Mouse (Mus musculus): ENCODE data around the gene Mybpc1. TPM values are rescaled to one million over a fixed set of nuclear protein-coding genes. Genes with fewer than 3 reads are reported as not detected.
"Not testable (repeated sequence)": the region's sequence is repeated elsewhere in the genome, so short reads cannot be mapped to it uniquely, and the experiment has no call there.

Mybpc1 gene
- polyA plus RNA-seq, 1 experiment from 2014 or later, result 7.3 TPM

DNA sequence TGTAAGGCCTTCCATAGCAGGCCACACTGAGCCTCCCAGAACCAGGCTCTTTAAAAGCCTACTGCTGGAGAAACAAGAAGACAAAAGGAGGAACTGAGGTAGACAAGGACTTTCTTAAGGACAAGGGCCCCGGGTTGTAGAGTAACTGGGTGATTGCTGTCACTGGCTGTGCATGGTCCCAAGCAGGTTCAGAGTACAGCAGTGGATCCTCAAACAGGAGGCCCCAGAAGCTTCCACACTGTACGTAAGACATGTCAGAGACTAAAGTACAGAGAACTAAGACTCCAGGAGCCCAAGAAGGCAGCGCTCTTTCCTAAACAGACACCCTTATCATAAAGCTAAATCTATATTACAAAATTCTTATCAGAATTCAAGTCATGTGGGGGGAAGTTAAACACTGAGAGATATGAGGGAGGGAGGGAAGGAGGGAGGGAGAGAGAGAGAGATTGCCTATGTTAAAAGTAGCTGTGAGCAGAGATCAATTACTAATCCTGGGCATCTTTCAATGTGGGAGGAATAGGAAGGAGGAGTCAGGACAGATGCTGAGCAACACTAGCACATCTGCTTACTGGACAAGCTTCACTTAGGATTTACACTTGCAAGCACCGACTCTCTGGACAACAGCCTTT, 109.9 kb downstream of the Mybpc1 start:
- H3K27me3 ChIP-seq (replicated peaks), result no peaks in the 10 kb centered on the region
- H3K4me3 ChIP-seq, result no peak overlapping the region
- H3K9me3 ChIP-seq (replicated peaks), result no peaks in the 10 kb centered on the region; the same call in 1 of the 2 replicates
- H3K9ac ChIP-seq, result no peak overlapping the region
- no peak overlapping the region for H3K27ac ChIP-seq (ENCODE audit: poor library complexity, severe bottlenecking)
- no peaks in the 10 kb centered on the region for H3K36me3 ChIP-seq
- H3K4me1 ChIP-seq (replicated peaks), result peaks cover 5% of the 10 kb centered on the region; the same call in 1 of the 2 replicates
- H3K4me2 ChIP-seq, result no peak overlapping the region
- WGBS, result 64% methylated on average over 4 of the region's 4 CpGs
- no peak for ATAC-seq (ENCODE audit: insufficient number of reproducible peaks, low FRiP score)

DNA sequence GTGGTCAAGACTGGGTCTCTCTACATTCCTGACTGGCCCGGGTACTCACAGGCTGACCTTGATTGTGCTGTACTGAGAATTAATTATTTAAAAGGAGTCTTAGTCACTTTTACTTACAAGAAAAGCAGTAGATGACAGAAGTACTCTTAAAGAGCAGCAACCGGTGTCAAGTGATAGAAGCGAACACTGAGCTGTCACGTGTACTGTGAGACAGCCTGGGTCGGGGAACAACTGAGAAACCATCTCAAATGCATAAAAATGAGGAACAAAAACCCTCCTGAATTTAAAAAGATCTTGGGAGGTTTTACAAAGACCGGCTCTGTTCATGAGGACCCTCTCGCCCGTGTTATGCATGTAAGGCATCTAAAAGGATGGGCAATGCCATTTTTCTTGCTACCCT, 112.3 kb downstream of the Mybpc1 start:
- Histone ChIP-seq H3K27ac (ENCODE audit: poor library complexity, severe bottlenecking) (no peak overlapping the region), H3K4me1 (replicated peaks) (peaks cover 7% of the 10 kb centered on the region; the same call in 1 of the 2 replicates), H3K9ac (no peak overlapping the region), H3K4me3 (no peak overlapping the region), H3K27me3 (replicated peaks) (no peaks in the 10 kb centered on the region), H3K36me3 (no peaks in the 10 kb centered on the region), H3K4me2 (no peak overlapping the region), H3K9me3 (replicated peaks) (no peaks in the 10 kb centered on the region)
- ATAC-seq (ENCODE audit: insufficient number of reproducible peaks, low FRiP score), result no peak
- WGBS, result 84% methylated on average over 8 of the region's 8 CpGs

DNA sequence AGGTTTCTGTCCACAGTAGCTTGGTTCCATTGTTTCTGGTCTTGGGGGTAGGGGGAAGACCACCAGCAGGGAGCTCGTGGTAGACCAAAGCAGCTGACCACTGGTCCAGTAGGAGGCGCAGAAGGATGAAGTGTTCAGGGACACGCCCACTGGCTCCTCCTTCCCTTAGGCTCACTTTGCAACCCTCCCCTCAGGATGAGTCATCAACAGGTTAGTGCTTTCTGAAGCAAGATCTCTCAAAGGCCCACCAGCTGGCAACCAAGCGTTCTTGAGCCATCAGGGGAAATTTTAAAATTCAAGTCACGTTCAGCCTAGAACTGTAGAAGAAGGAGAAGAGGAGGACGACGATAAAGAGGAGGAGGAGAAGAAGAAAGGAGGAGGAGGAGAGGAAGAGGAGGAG, 113.3 kb downstream of the Mybpc1 start:
- H3K9me3 ChIP-seq (replicated peaks), result no peaks in the 10 kb centered on the region
- 0 out of 2 replicates have a peak, but pooled peaks cover 2% of the 10 kb centered on the region for H3K4me1 ChIP-seq (replicated peaks)
- H3K27me3 ChIP-seq (replicated peaks), result no peaks in the 10 kb centered on the region
- H3K4me3 ChIP-seq, result no peak overlapping the region
- H3K27ac ChIP-seq (ENCODE audit: poor library complexity, severe bottlenecking), result no peak overlapping the region
- 52% methylated on average over 7 of the region's 7 CpGs for WGBS
- H3K36me3 ChIP-seq, result no peaks in the 10 kb centered on the region
- ATAC-seq (ENCODE audit: insufficient number of reproducible peaks, low FRiP score), result no peak
- no peak overlapping the region for H3K9ac ChIP-seq
- no peak overlapping the region for H3K4me2 ChIP-seq

DNA sequence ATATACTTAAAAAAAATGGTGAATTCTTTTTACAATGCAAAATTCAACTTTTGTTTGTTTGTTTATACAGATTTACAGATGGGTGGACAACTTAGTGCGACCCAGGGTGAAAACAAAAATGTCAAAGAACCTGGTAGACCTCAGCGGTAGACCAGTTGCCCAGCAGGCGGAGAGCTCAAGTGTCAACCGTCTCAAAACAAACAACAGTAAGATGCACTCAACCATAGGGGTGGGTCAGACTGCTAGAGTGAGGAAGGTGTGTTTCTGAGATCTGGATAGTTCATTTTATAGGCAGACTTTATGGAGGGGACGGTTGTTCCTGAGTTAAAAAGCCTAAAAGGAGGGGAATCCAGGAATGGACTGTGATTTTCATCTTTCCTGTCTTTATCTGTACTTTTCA, 116.3 kb downstream of the Mybpc1 start:
- Histone ChIP-seq H3K4me1 (replicated peaks) (0 out of 2 replicates have a peak, but pooled peaks cover 2% of the 10 kb centered on the region), H3K27ac (ENCODE audit: poor library complexity, severe bottlenecking) (no peak overlapping the region), H3K4me2 (no peak overlapping the region), H3K4me3 (no peak overlapping the region), H3K9me3 (replicated peaks) (no peaks in the 10 kb centered on the region), H3K36me3 (peaks cover 13% of the 10 kb centered on the region), H3K9ac (no peak overlapping the region), H3K27me3 (replicated peaks) (no peaks in the 10 kb centered on the region)
- WGBS, result 82% methylated on average over 5 of the region's 5 CpGs
- no peak for ATAC-seq (ENCODE audit: insufficient number of reproducible peaks, low FRiP score)

DNA sequence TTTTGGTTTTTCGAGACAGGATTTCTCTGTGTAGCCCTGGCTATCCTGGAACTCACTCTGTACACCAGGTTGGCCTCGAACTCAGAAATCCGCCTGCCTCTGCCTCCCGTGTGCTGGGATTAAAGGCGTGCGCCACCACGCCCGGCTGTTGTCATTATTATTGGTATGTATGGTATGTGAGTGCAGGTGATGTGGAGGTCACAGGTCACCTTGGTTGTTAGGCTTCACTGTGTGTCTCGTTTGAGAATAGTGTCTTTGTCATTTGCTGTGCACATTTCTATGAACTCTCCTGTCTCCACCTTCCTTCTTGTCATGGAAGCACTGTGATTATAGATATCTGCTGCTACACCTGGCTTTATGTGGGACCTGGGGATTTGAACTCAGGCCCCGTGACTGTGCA, 122.1 kb downstream of the Mybpc1 start:
- not testable (repeated sequence) for H3K9ac ChIP-seq; H3K27me3 ChIP-seq (replicated peaks); H3K4me3 ChIP-seq; H3K9me3 ChIP-seq (replicated peaks); H3K4me2 ChIP-seq; ATAC-seq (ENCODE audit: insufficient number of reproducible peaks, low FRiP score); H3K4me1 ChIP-seq (replicated peaks); H3K27ac ChIP-seq (ENCODE audit: poor library complexity, severe bottlenecking)
- H3K36me3 ChIP-seq, result peaks cover 13% of the 10 kb centered on the region
- WGBS, result 92% methylated on average over 10 of the region's 10 CpGs

Other genes starting within 250 kb of the Mybpc1 start
- gene Dram1, start 226.1 kb downstream of the Mybpc1 start, polyA plus RNA-seq (2016; fragmentation: Nextera tagmentation; extraction: Ambion mirVana), result 0.91 and 1.2 TPM in 2 replicates
- 11.2 and 12.8 TPM in 2 replicates for gene Gnptab, start 226.0 kb downstream of the Mybpc1 start, polyA plus RNA-seq (2016; fragmentation: Nextera tagmentation; extraction: Ambion mirVana)
- gene Sycp3, start 145.6 kb downstream of the Mybpc1 start, polyA plus RNA-seq (2016; fragmentation: Nextera tagmentation; extraction: Ambion mirVana), result 0.50 TPM in 1 of 2 replicates, not detected in the other
- gene Chpt1, start 101.1 kb downstream of the Mybpc1 start, polyA plus RNA-seq (2016; fragmentation: Nextera tagmentation; extraction: Ambion mirVana), result 38.3 and 38.5 TPM in 2 replicates
- gene Spic, start 79.9 kb upstream of the Mybpc1 start, polyA plus RNA-seq (2016; fragmentation: Nextera tagmentation; extraction: Ambion mirVana), result 0.10 and 0.28 TPM in 2 replicates
- 139 and 141 TPM in 2 replicates for gene Arl1, start 125.7 kb upstream of the Mybpc1 start, polyA plus RNA-seq (2016; fragmentation: Nextera tagmentation; extraction: Ambion mirVana)
- 17.1 and 17.3 TPM in 2 replicates for gene Utp20, start 221.7 kb upstream of the Mybpc1 start, polyA plus RNA-seq (2016; fragmentation: Nextera tagmentation; extraction: Ambion mirVana)